Mouse (Mus musculus) neural tube, embryonic 15.5 days (tissue): ENCODE measurements around the gene Tiam2. TPM values are rescaled to one million over a fixed set of nuclear protein-coding genes. Genes with fewer than 3 reads are reported as not detected.
A peak's percentile ranks its signal among the peaks of the same experiment; 100 is the strongest.

ENCODE experiments used
- ATAC-seq: fragments of 200-750 bp; cut with Nextera tagmentation; 2 replicates; pipeline ENCODE4 v1.8.0; 2017; ENCODE audit warnings: mild to moderate bottlenecking, moderate TSS enrichment, moderate library complexity; ENCODE audit not compliant: low FRiP score
- H3K27ac ChIP-seq: fragments of 300-500 bp; sonication (generic); replicated peaks from 2 replicates; pipeline ENCODE4 v1.5.1; 2015; ENCODE audit warnings: mild to moderate bottlenecking, inconsistent platforms
- H3K27me3 ChIP-seq: fragments of 300-500 bp; sonication (generic); replicated peaks from 2 replicates; pipeline ENCODE4 v1.6.1; 2015; ENCODE audit warnings: inconsistent platforms
- H3K36me3 ChIP-seq: fragments of 300-500 bp; sonication (generic); 2 replicates; pipeline ENCODE4 v1.6.1; 2015; ENCODE audit warnings: inconsistent platforms
- H3K4me1 ChIP-seq: fragments of 300-500 bp; sonication (generic); 2 replicates; pipeline ENCODE4 v1.6.1; 2015; ENCODE audit warnings: inconsistent platforms
- H3K4me2 ChIP-seq: fragments of 300-500 bp; sonication (generic); 2 replicates; pipeline ENCODE4 v1.6.1; 2015; ENCODE audit warnings: inconsistent platforms, mild to moderate bottlenecking, moderate library complexity
- H3K4me3 ChIP-seq: fragments of 300-500 bp; sonication (generic); replicated peaks from 2 replicates; pipeline ENCODE4 v1.5.1; 2015; ENCODE audit warnings: mild to moderate bottlenecking, inconsistent platforms
- H3K9ac ChIP-seq: fragments of 300-500 bp; sonication (generic); replicated peaks from 2 replicates; pipeline ENCODE4 v1.6.1; 2015; ENCODE audit warnings: mild to moderate bottlenecking, inconsistent platforms
- H3K9me3 ChIP-seq: fragments of 300-500 bp; sonication (generic); replicated peaks from 2 replicates; pipeline ENCODE4 v1.6.1; 2016; ENCODE audit warnings: inconsistent platforms
- WGBS: fragments of 180-500 bp; shearing (Covaris S2); methylation state at CpG from one replicate; pipeline ENCODE4 v1.1.7; 2015; ENCODE audit warnings: mixed read lengths; 5-methylcytosine and 5-hydroxymethylcytosine counted together
- polyA plus RNA-seq: library from polyadenylated mRNA; unstranded; fragments of >200 nt; fragmentation: Nextera tagmentation; extraction: Ambion mirVana; gene quantifications from 2 replicates; pipeline ENCODE4 v1.2.1, GENCODE M21; 2015

Gene Tiam2
- polyA plus RNA-seq, 1 experiment from 2014 or later: 5.6 TPM

- peaks cover 9% of the 10 kb centered on the region for H3K36me3 ChIP-seq
- H3K27me3 ChIP-seq: no peaks in the 10 kb centered on the region
- ATAC-seq: no peak
- H3K9ac ChIP-seq: no peak overlapping the region
- no peak overlapping the region for H3K27ac ChIP-seq
- no peaks in the 10 kb centered on the region for H3K4me1 ChIP-seq
- no peak overlapping the region for H3K4me2 ChIP-seq
- H3K9me3 ChIP-seq: no peaks in the 10 kb centered on the region
- 88% methylated on average over 5 of the region's 5 CpGs for WGBS
- no peak overlapping the region for H3K4me3 ChIP-seq
These were observed 214.7 kb downstream of the Tiam2 start for GRCm38 (mm10) chr17:3541033-3541432.

GRCm38 (mm10) chr17:3547725-3548124 lies 221.4 kb downstream of the Tiam2 start:
- H3K36me3 ChIP-seq: 0 out of 2 replicates have a peak, but pooled peaks cover 2% of the 10 kb centered on the region
- no peaks in the 10 kb centered on the region for H3K27me3 ChIP-seq
- 63% methylated on average over 7 of the region's 7 CpGs for WGBS
- H3K9ac ChIP-seq: no peak overlapping the region
- H3K4me1 ChIP-seq: no peaks in the 10 kb centered on the region
- H3K9me3 ChIP-seq: no peaks in the 10 kb centered on the region
- ATAC-seq: no peak
- no peak overlapping the region for H3K27ac ChIP-seq
- no peak overlapping the region for H3K4me3 ChIP-seq
- no peak overlapping the region for H3K4me2 ChIP-seq

DNA sequence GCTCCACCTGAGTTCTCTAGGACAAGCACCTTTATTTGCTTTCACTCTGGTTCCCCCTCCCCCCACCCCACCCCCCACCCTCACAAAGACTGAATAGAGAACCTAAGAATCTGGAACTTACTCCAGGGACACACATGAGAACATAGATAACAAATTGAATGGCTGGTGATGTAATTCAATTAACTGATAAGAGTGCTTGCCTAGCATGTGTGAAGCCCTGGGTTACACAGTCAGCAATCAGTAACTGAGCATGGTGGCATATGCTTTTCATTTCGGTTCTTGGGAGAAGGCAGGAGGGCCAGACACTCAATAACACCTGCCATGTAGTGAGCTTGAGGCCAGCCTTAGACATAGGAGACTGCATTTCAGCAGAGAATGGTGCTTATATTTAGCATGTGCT lies 229.9 kb downstream of the Tiam2 start:
- peaks cover 15% of the 10 kb centered on the region for H3K4me1 ChIP-seq
- no peaks in the 10 kb centered on the region for H3K27me3 ChIP-seq
- H3K27ac ChIP-seq: no peak overlapping the region
- H3K9ac ChIP-seq: no peak overlapping the region
- no peak overlapping the region for H3K4me3 ChIP-seq
- peak overlapping the region; percentile 66; the same call in 1 of the 2 replicates for H3K4me2 ChIP-seq
- 83% methylated on average over 1 of the region's 1 CpGs for WGBS
- no peaks in the 10 kb centered on the region for H3K9me3 ChIP-seq
- H3K36me3 ChIP-seq: peaks cover 3% of the 10 kb centered on the region; the same call in 1 of the 2 replicates
- no peak for ATAC-seq

GRCm38 (mm10) chr17:3557331-3558311 lies 231.2 kb downstream of the Tiam2 start, which contains the start of gene Tfb1m:
Tfb1m (minus strand) TSS chr17:3557781.
- peak within 1 kb of the TSS; percentile 75 for H3K4me3 ChIP-seq
- H3K4me2 ChIP-seq: peak within 1 kb of the TSS; percentile 66
- H3K4me1 ChIP-seq: peaks cover 15% of the 10 kb centered on the region
- under 1% methylated on average over 60 of the region's 60 CpGs for WGBS
- peak within 1 kb of the TSS; percentile 95 for H3K27ac ChIP-seq
- H3K9me3 ChIP-seq: no peaks in the 10 kb centered on the region
- H3K9ac ChIP-seq: peak within 1 kb of the TSS; percentile 62
- ATAC-seq: peak; percentile 100
- H3K27me3 ChIP-seq: no peaks in the 10 kb centered on the region
- H3K36me3 ChIP-seq: peaks cover 3% of the 10 kb centered on the region; the same call in 1 of the 2 replicates

DNA sequence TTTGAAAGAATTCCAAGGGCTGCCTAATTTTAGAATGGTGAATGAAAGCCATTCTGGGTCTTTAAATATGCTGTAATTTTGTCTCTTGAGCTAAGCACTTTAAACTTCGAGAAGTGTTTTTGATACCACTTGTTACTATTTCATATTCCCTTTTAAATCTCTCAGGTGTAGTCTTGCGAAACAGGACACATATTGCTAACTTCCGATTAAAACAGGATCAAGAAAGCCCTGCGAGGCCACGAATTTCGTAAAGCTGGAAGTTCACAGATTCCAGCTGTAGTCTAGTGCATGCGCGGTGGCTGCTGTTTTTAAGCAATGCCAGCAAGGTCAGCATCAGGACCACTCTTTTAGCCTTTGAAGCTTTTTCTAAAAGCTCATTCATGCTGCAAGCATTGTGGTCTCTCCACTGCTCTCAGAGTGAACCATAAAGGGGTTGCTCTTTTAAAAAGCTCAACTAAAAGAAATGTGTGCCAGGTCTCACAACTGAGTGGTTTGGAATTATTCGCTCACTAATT lies 232.0 kb downstream of the Tiam2 start:
- no peaks in the 10 kb centered on the region for H3K27me3 ChIP-seq
- no peak overlapping the region for H3K9ac ChIP-seq
- H3K4me2 ChIP-seq: peak overlapping the region; percentile 66
- 51% methylated on average over 9 of the region's 9 CpGs for whole genome bisulfite sequencing
- peaks cover 15% of the 10 kb centered on the region for H3K4me1 ChIP-seq
- H3K9me3 ChIP-seq: no peaks in the 10 kb centered on the region
- H3K4me3 ChIP-seq: peak overlapping the region; percentile 75
- ATAC-seq: no peak
- peaks cover 3% of the 10 kb centered on the region; the same call in 1 of the 2 replicates for H3K36me3 ChIP-seq
- peak overlapping the region; percentile 95 for H3K27ac ChIP-seq

GRCm38 (mm10) chr17:3560534-3560933 lies 234.2 kb downstream of the Tiam2 start:
- no peak overlapping the region for H3K4me3 ChIP-seq
- no peak overlapping the region for H3K4me2 ChIP-seq
- no peak overlapping the region for H3K9ac ChIP-seq
- peaks cover 15% of the 10 kb centered on the region for H3K4me1 ChIP-seq
- H3K9me3 ChIP-seq: no peaks in the 10 kb centered on the region
- H3K27me3 ChIP-seq: no peaks in the 10 kb centered on the region
- WGBS: 72% methylated on average over 3 of the region's 3 CpGs
- no peak for ATAC-seq
- no peak overlapping the region for H3K27ac ChIP-seq
- H3K36me3 ChIP-seq: no peaks in the 10 kb centered on the region

DNA sequence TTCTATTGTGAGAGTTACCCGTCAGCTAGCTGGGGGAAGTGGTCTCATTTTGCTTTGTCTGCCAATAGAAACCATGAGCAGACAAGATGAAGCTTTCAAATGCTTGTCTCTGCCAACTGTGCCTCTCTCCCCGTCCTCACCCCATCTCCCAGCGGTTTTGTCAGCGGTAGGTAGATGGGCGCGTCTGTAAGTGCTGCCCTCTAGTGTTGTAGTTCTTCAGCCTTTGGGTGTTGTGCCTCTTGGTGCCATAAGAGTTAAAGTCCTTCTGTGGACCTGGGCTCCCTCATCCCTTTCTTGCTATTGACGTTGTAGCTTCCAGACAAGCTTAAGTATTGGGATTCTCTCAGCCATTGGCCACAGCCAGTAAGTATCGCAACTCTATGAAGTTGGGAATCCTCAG lies 236.0 kb downstream of the Tiam2 start:
- no peak overlapping the region for H3K4me2 ChIP-seq
- H3K9ac ChIP-seq: no peak overlapping the region
- H3K4me3 ChIP-seq: no peak overlapping the region
- no peaks in the 10 kb centered on the region for H3K9me3 ChIP-seq
- H3K4me1 ChIP-seq: peaks cover 8% of the 10 kb centered on the region
- no peak for ATAC-seq
- H3K36me3 ChIP-seq: no peaks in the 10 kb centered on the region
- no peaks in the 10 kb centered on the region for H3K27me3 ChIP-seq
- WGBS: 60% methylated on average over 8 of the region's 8 CpGs
- H3K27ac ChIP-seq: no peak overlapping the region

- 3% methylated on average over 12 of the region's 12 CpGs for WGBS
- no peak overlapping the region for H3K4me3 ChIP-seq
- H3K4me1 ChIP-seq: peaks cover 3% of the 10 kb centered on the region; the same call in 1 of the 2 replicates
- H3K9ac ChIP-seq: no peak overlapping the region
- ATAC-seq: no peak
- H3K36me3 ChIP-seq: no peaks in the 10 kb centered on the region
- no peaks in the 10 kb centered on the region for H3K9me3 ChIP-seq
- H3K4me2 ChIP-seq: peak overlapping the region; percentile 28; the same call in 1 of the 2 replicates
- H3K27me3 ChIP-seq: no peaks in the 10 kb centered on the region
- no peak overlapping the region for H3K27ac ChIP-seq
These were observed 244.5 kb downstream of the Tiam2 start for GRCm38 (mm10) chr17:3570876-3571275.

Other genes starting within 250 kb of the Tiam2 start
- gene Scaf8, start 211.6 kb upstream of the Tiam2 start, polyA plus RNA-seq: 14.2 and 17.4 TPM in 2 replicates
- not detected in 2 replicates for gene Cldn20, start 206.0 kb downstream of the Tiam2 start, polyA plus RNA-seq
- gene Tfb1m, start 231.2 kb downstream of the Tiam2 start, polyA plus RNA-seq: 13.0 and 15.3 TPM in 2 replicates